Mouse (Mus musculus) thymus, adult 2 months (tissue): ENCODE measurements around the gene Cdk9. TPM values are rescaled to one million over a fixed set of nuclear protein-coding genes. Genes with fewer than 3 reads are reported as not detected.

Source experiments
- DNase-seq: peaks from one replicate; pipeline ENCODE4 v3.0.0; 2021
- H3K27ac ChIP-seq: fragments of 200-500 bp; 2 replicates; pipeline ENCODE4 v1.5.1; 2012; ENCODE audit warnings: low read length, control low read depth; ENCODE audit not compliant: control insufficient read depth, insufficient read depth
- H3K27me3 ChIP-seq: fragments of 200-500 bp; 2 replicates; pipeline ENCODE4 v1.6.1; 2012; ENCODE audit warnings: mild to moderate bottlenecking, low read length, moderate library complexity, mixed read lengths; ENCODE audit not compliant: control insufficient read depth, insufficient read depth
- H3K36me3 ChIP-seq: fragments of 200-500 bp; 2 replicates; pipeline ENCODE4 v1.6.1; 2012; ENCODE audit warnings: mild to moderate bottlenecking, low read length, moderate library complexity; ENCODE audit not compliant: control insufficient read depth, insufficient read depth
- H3K4me1 ChIP-seq: fragments of 200-500 bp; replicated peaks from 2 replicates; pipeline ENCODE4 v1.6.1; 2012; ENCODE audit warnings: low read length; ENCODE audit not compliant: control insufficient read depth, insufficient read depth
- H3K4me3 ChIP-seq: fragments of 200-500 bp; 2 replicates; pipeline ENCODE4 v1.5.1; 2012; ENCODE audit warnings: mild to moderate bottlenecking, low read length, control low read depth, moderate library complexity; ENCODE audit not compliant: control insufficient read depth, insufficient read depth
- CTCF ChIP-seq: fragments of 200-500 bp; IDR thresholded peaks from 2 replicates; pipeline ENCODE4 v1.5.1; 2012; ENCODE audit warnings: mild to moderate bottlenecking, control low read depth, low read length, moderate library complexity, borderline replicate concordance; ENCODE audit not compliant: control insufficient read depth, poor library complexity, insufficient read depth; ENCODE audit errors: extremely low read depth
- POLR2A ChIP-seq: fragments of 200-500 bp; IDR thresholded peaks from 2 replicates; pipeline ENCODE4 v1.6.1; 2012; ENCODE audit warnings: mild to moderate bottlenecking, low read length, control low read depth, moderate library complexity; ENCODE audit not compliant: control insufficient read depth, poor library complexity, insufficient read depth; ENCODE audit errors: extremely low read depth
- WGBS: fragments of 180-500 bp; shearing (Covaris S2); methylation state at CpG from one replicate; pipeline ENCODE4 v1.1.7; 2018; 5-methylcytosine and 5-hydroxymethylcytosine counted together
- polyA plus RNA-seq: library from polyadenylated mRNA; depleted of rRNA; stranded (reverse); fragments of >200 nt; gene quantifications from 2 replicates; pipeline ENCODE4 v1.2.3, GENCODE M21; 2012

The Cdk9 gene
- polyA plus RNA-seq, 1 experiment: 239 TPM

DNA sequence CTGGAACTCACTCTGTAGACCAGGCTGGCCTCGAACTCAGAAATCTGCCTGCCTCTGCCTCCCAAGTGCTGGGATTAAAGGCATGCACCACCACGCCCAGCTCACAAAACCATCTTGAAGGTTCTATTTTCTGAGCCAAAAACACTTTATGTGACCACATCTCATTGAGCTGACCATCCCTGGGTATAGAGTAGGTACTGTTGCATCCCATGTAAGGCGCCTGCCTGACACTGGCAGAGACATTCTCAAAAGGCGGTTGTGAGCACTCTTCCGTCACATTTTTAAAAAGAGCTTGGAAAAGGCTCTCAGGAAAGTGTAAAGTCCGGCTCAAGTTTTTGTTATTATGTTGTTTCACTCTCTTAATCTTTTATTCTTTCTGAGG, 43.8 kb upstream of the Cdk9 start:
- Histone ChIP-seq H3K4me1 (no peaks in the 10 kb centered on the region), H3K4me3 (no peak overlapping the region), H3K27me3 (no peaks in the 10 kb centered on the region), H3K36me3 (peaks cover 27% of the 10 kb centered on the region), H3K27ac (no peak overlapping the region)
- 41% methylated on average over 6 of the region's 6 CpGs for WGBS
- peak; percentile 24 for DNase-seq
- no peak for TF ChIP-seq CTCF
- no peak for TF ChIP-seq POLR2A

DNA sequence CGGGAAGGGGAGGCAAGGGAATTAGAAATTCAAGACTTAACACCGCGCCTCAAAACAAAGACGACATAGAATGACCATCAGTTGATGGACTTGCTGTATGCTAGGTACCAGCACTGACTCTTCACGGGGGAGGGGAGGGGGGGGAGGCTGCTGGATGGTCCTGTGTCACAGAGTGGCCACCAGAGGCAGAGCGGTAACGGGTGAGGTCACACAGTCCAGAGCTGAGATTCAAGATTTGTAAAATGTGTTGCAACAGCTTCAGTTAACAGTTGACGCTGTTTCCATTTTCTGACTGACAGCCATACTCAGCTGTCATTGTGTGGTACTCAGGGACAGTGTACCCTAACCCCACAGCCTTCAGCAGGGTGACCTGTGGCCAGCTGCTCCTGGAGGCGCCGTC, 39.3 kb upstream of the Cdk9 start:
- TF ChIP-seq CTCF (no peak), POLR2A (no peak)
- Histone ChIP-seq H3K27me3 (no peaks in the 10 kb centered on the region), H3K4me3 (no peak overlapping the region), H3K36me3 (peaks cover 39% of the 10 kb centered on the region), H3K27ac (no peak overlapping the region), H3K4me1 (no peaks in the 10 kb centered on the region)
- no peak for DNase-seq
- WGBS: 92% methylated on average over 10 of the region's 10 CpGs

DNA sequence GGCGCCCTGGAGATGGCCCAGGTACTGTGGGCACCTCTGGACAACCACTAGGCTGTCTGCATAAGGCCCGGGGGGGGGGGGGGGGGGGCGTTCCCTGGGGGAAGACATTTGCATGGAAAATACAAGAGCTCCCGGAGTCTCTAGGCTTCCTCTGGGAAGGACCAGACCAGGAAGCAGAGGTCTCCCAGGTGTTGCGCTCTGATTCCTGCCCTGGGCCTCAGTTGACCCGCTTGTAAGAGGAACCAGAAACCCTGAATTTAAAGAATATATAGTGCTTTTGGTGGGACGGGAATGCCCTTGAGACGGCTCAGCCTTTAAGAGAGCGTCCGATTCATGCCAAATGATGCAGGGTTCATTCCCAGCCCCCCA, 38.8 kb upstream of the Cdk9 start:
- TF ChIP-seq POLR2A (no peak), CTCF (no peak)

DNA sequence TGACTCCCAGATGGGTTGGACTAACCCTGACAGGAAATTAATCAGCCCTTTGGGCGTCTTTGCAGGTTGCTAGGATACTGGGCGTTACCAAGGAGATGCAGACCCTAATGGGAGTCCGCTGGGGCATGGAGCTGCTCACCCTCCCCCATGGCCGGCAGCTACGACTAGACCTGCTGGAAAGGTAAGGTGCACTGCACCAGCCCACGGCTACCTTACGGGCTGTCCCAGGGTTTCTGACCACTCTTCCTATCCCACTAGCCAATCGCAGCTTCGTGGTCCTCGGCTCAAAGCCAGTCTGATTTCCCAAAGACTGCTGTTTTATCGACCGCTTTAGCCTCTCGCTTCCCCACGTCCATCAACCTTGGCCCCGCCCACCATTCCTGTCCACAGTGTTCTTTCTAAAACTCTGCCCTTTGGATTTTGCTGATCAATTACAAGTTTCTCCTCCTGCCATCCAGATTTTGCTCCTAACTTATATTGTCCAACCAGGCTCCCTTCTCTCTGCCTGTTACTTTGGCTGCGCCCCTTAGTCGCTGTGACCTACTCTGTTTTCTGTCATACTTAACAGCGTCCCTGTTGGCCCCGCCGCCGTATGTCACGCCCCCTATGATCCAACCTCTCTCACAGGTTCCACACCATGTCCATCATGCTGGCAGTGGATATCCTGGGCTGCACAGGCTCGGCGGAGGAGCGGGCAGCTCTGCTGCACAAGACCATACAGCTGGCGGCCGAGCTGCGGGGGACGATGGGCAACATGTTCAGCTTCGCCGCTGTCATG, 38.2 kb upstream of the Cdk9 start:
- H3K4me1 ChIP-seq: no peaks in the 10 kb centered on the region
- H3K27me3 ChIP-seq: no peaks in the 10 kb centered on the region
- WGBS: 90% methylated on average over 31 of the region's 31 CpGs
- H3K36me3 ChIP-seq: peaks cover 50% of the 10 kb centered on the region
- no peak for TF ChIP-seq POLR2A
- no peak for TF ChIP-seq CTCF
- no peak overlapping the region for H3K4me3 ChIP-seq
- no peak for DNase-seq
- H3K27ac ChIP-seq: no peak overlapping the region

More for the DNA sequence above, 38.8 kb upstream of the Cdk9 start:
- no peak for DNase-seq
- Histone ChIP-seq H3K4me3 (no peak overlapping the region), H3K27me3 (no peaks in the 10 kb centered on the region), H3K4me1 (no peaks in the 10 kb centered on the region), H3K27ac (no peak overlapping the region), H3K36me3 (peaks cover 44% of the 10 kb centered on the region)
- 88% methylated on average over 10 of the region's 10 CpGs for WGBS

DNA sequence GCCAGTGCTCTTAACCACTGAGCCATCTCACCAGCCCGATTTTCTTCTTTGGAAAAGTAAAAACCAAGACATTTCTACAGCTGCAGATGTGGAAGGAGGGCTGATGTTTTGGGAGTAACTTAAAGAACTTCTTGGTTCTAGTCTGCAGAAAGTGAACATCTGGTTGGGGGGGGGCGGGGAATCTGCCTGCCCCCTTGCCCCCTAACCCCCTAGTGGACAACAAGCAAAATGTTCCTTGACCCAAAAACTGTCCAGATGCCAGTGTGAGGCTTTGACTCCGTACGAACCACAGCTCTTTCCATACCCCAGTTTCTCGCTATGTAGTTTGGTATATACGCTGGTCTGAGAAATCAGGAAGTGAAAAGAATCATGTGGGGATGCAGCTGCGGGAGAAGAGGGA, 37.3 kb upstream of the Cdk9 start:
- TF ChIP-seq POLR2A: no peak
- no peak for TF ChIP-seq CTCF
- H3K36me3 ChIP-seq: peaks cover 58% of the 10 kb centered on the region
- H3K27me3 ChIP-seq: no peaks in the 10 kb centered on the region
- no peaks in the 10 kb centered on the region for H3K4me1 ChIP-seq
- DNase-seq: no peak
- WGBS: 92% methylated on average over 7 of the region's 7 CpGs
- no peak overlapping the region for H3K4me3 ChIP-seq
- H3K27ac ChIP-seq: no peak overlapping the region

DNA sequence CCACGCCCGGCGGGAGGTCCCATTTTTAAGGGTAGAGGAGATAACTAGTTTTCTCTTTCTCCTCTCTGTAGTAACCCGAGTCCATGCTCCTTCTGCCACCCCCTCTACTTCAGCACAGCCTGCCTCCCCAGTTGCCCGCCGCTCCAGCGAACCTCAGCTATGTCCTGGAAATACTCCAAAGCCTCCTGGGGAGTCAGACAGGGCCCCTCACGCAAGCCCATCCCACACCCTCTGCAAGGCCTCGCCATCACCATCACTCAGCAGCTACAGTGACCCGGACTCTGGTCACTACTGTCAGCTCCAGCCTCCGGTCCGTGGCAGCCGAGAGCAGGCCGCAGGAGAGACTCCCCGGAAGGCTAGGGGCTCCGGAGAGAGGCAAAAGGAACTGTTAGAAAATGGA, 36.2 kb upstream of the Cdk9 start:
- DNase-seq: no peak
- TF ChIP-seq CTCF: no peak
- no peak for TF ChIP-seq POLR2A
- Histone ChIP-seq H3K27ac (no peak overlapping the region), H3K4me3 (no peak overlapping the region), H3K36me3 (peaks cover 63% of the 10 kb centered on the region), H3K27me3 (no peaks in the 10 kb centered on the region), H3K4me1 (no peaks in the 10 kb centered on the region)
- WGBS: 97% methylated on average over 16 of the region's 16 CpGs

DNA sequence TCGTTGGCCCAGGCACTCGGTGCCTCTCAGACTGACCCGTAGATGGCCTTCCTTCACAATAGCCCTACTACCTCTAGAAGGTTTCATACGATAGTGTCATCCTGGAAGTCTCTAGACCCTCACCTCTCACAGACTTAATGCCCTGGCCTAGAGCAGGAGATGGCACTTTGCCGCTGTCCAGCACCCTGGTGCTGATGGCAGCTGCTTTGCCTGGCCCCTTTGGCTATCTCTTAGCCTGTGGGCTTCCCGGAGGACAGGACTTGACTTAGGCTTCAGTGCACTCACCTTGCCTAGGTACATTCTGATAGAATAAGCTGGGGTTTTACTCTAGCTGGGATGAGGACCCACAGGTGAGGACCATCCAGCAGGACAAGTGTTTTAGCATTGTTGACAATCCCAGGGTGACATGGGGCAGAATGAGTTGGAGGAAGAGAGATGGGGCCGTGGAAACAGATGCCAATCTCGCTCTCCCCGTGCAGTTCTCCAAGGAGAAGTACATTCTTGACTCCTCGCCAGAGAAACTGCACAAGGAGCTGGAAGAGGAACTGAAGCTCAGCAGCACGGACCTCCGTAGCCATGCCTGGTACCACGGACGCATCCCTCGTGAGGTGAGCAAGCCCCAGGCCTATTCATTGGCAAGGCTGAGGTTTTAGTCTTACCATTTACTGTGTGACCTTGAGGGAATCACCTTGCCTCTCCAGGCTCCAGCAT, 31.6 kb upstream of the Cdk9 start:
- H3K4me3 ChIP-seq: no peak overlapping the region
- no peak overlapping the region for H3K27ac ChIP-seq
- DNase-seq: no peak
- H3K4me1 ChIP-seq: no peaks in the 10 kb centered on the region
- H3K27me3 ChIP-seq: no peaks in the 10 kb centered on the region
- H3K36me3 ChIP-seq: peaks cover 44% of the 10 kb centered on the region
- TF ChIP-seq POLR2A: no peak
- TF ChIP-seq CTCF: no peak
- WGBS: 90% methylated on average over 15 of the region's 15 CpGs
